Mouse (Mus musculus): ENCODE data around the gene Dhrs3.

Gene Dhrs3

DNA sequence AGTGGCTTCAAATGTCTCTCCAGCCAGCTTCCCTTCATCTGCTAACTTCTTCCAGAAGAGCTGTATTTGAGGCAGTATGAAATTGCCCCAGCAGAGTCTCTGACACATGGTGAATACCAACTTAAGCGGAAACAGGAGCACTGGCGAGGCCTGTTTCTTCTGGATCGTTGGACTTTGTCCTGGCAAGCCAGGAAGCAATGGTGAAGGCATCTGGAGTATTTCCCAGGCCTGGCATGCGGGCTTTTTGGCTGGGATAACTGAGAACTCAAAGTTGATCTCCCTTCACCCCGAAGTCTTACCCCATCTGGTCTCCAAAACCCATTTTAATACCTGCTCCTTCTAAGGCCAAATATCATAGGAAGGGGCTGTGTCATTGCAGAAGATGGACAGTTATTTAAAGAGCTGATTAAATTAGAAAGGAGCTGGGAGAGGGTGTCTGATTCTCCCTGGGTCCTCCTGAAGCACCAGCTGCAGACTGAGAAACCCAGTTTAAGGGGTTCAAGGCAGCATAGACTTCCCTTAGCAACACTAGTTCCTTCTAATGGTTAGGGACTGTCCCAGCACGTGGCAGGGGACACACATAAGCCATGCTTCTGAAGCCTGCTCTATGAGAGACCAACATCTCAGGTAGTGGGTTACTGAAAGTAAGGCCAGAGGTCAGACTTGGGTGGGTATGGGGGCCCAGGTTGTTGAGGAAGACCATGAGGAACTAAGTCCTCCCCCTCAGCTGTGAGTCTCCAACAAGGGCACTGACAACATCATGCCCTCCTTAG, 80.5 kb downstream of the Dhrs3 start:
- DNase-seq (ENCODE audit: low read depth, low spot score), result no peak

- DNase-seq (ENCODE audit: low read depth, low spot score), result no peak
Measured at GRCm38 (mm10) chr4:144974458-144974857, 81.8 kb downstream of the Dhrs3 start.

DNA sequence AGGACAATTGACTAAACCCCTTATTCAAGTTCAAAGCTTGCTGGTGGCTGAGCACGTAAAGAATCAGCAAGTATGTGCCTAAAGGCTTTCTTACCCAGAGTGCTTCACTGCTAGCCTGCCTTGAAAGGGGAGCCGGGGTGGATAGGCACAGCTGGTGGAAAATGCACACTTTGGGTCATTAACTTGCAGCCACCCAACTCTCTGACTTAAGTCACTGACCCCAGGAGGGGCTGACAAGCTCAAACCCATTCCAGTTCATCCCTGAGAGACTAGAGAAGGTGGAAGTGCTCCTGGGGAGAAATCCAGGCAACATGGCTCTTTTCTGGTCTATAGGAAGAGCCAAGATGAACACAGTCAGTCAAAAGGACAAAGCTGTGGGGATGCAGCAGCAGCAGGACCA, 82.9 kb downstream of the Dhrs3 start:
- DNase-seq (ENCODE audit: low read depth, low spot score), result no peak

GRCm38 (mm10) chr4:144977057-144977456, 84.4 kb downstream of the Dhrs3 start:
- no peak for DNase-seq (ENCODE audit: low read depth, low spot score)

All from 3T3-L1 (cell line).